Mouse (Mus musculus) intestine, postnatal 0 days (tissue): ENCODE measurements around the gene Abhd18. TPM values are rescaled to one million over a fixed set of nuclear protein-coding genes. Genes with fewer than 3 reads are reported as not detected.
A peak's percentile ranks its signal among the peaks of the same experiment; 100 is the strongest.
"Not testable (repeated sequence)": the region's sequence is repeated elsewhere in the genome, so short reads cannot be mapped to it uniquely, and the experiment has no call there.

Source experiments
- ATAC-seq: fragments of 200-750 bp; cut with Nextera tagmentation; 2 replicates; pipeline ENCODE4 v1.8.0; 2017; ENCODE audit warnings: mild to moderate bottlenecking, moderate TSS enrichment, moderate library complexity
- H3K27ac ChIP-seq: fragments of 300-500 bp; sonication (generic); 2 replicates; pipeline ENCODE4 v1.5.1; 2014; ENCODE audit warnings: mild to moderate bottlenecking, low read depth, low read length, moderate library complexity
- H3K27me3 ChIP-seq: fragments of 300-500 bp; sonication (generic); replicated peaks from 2 replicates; pipeline ENCODE4 v1.6.1; 2014; ENCODE audit warnings: low read length, mixed read lengths; ENCODE audit not compliant: control insufficient read depth, insufficient read depth
- H3K36me3 ChIP-seq: fragments of 300-500 bp; sonication (generic); 2 replicates; pipeline ENCODE4 v1.6.1; 2014; ENCODE audit warnings: mild to moderate bottlenecking, moderate library complexity; ENCODE audit not compliant: control insufficient read depth, insufficient read depth
- H3K4me1 ChIP-seq: fragments of 300-500 bp; sonication (generic); replicated peaks from 2 replicates; pipeline ENCODE4 v1.6.1; 2014; ENCODE audit warnings: antibody characterized with exemption, low read length, mixed read lengths; ENCODE audit not compliant: control insufficient read depth, insufficient read depth
- H3K4me2 ChIP-seq: fragments of 300-500 bp; sonication (generic); replicated peaks from 2 replicates; pipeline ENCODE4 v1.6.1; 2014; ENCODE audit warnings: low read depth, mild to moderate bottlenecking, moderate library complexity
- H3K4me3 ChIP-seq: fragments of 300-500 bp; sonication (generic); 2 replicates; pipeline ENCODE4 v1.5.1; 2014; ENCODE audit warnings: low read depth, low read length
- H3K9ac ChIP-seq: fragments of 300-500 bp; sonication (generic); 2 replicates; pipeline ENCODE4 v1.6.1; 2014; ENCODE audit warnings: mild to moderate bottlenecking, low read depth, low read length
- H3K9me3 ChIP-seq: fragments of 300-500 bp; sonication (generic); 2 replicates; pipeline ENCODE4 v1.6.1; 2016; ENCODE audit warnings: mixed run types; ENCODE audit not compliant: control insufficient read depth
- CTCF ChIP-seq: sonication (generic); IDR thresholded peaks from 2 replicates; pipeline ENCODE4 v1.5.1; 2016; ENCODE audit warnings: low read depth, mild to moderate bottlenecking, control low read depth, antibody characterized with exemption, moderate library complexity
- WGBS: fragments of 180-500 bp; shearing (Covaris S2); extraction: QIAGEN DNeasy Blood & Tissue Kit; methylation state at CpG from one replicate; pipeline ENCODE4 v1.1.7; 2014; 5-methylcytosine and 5-hydroxymethylcytosine counted together
- polyA plus RNA-seq: library from polyadenylated mRNA; unstranded; fragments of >200 nt; fragmentation: Nextera tagmentation; extraction: Ambion mirVana; gene quantifications from 2 replicates; pipeline ENCODE4 v1.2.1, GENCODE M21; 2015

Gene Abhd18
- 10.3 and 11.9 TPM in 2 replicates for polyA plus RNA-seq

DNA sequence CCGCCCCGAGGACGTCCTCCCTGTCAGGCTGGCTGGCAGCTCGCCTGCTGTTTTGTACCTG is at the start of gene Abhd18:
TSS of gene Abhd18 (plus strand) at position 14 of the 61 bp plus-strand sequence.
- Histone ChIP-seq H3K9ac (peak within 1 kb of the TSS; percentile 46; the same call in 1 of the 2 replicates), H3K27ac (peak within 1 kb of the TSS; percentile 78), H3K4me3 (peak within 1 kb of the TSS; percentile 56), H3K4me2 (peak within 1 kb of the TSS; percentile 78)
- no CpG with 5 or more reads among the region's 4 CpGs for WGBS
- H3K9me3 ChIP-seq, H3K27me3 ChIP-seq, H3K4me1 ChIP-seq, H3K36me3 ChIP-seq, ATAC-seq: not testable (repeated sequence)

GRCm38 (mm10) chr3:40798054-40798453 is 48.7 kb upstream of the Abhd18 start:
- Histone ChIP-seq H3K4me2 (no peak overlapping the region), H3K4me3 (no peak overlapping the region), H3K4me1 (no peaks in the 10 kb centered on the region), H3K36me3 (no peaks in the 10 kb centered on the region), H3K27me3 (no peaks in the 10 kb centered on the region), H3K27ac (no peak overlapping the region), H3K9ac (no peak overlapping the region), H3K9me3 (no peaks in the 10 kb centered on the region)
- WGBS, result 68% methylated on average over 1 of the region's 1 CpGs
- TF ChIP-seq CTCF, result no peak
- ATAC-seq, result no peak

DNA sequence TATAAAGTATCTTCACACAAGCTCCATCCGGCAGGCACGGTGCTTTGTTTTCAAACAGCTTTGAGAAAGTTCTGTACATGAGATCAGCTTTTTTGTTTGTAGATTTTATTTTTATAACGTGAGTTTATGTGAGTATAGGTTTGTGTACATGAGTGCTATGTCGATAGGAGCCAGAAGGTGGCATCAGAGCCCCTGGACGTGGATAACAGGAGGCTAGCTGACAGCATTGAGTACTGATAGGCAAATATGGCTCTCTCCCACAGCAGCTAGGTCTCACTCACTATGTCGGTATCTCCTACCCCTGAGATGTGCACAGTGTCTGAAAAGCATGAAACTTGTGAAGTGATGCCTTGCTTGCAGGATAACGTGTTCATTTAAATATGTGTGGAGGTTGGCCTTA is 48.3 kb upstream of the Abhd18 start:
- Histone ChIP-seq H3K4me1 (no peaks in the 10 kb centered on the region), H3K4me2 (peak overlapping the region; percentile 98; the same call in 1 of the 2 replicates), H3K36me3 (no peaks in the 10 kb centered on the region), H3K27ac (no peak overlapping the region), H3K9me3 (no peaks in the 10 kb centered on the region), H3K9ac (no peak overlapping the region), H3K27me3 (no peaks in the 10 kb centered on the region), H3K4me3 (no peak overlapping the region)
- WGBS, result 43% methylated on average over 7 of the region's 7 CpGs
- ATAC-seq, result no peak
- peak; percentile 81 for TF ChIP-seq CTCF

DNA sequence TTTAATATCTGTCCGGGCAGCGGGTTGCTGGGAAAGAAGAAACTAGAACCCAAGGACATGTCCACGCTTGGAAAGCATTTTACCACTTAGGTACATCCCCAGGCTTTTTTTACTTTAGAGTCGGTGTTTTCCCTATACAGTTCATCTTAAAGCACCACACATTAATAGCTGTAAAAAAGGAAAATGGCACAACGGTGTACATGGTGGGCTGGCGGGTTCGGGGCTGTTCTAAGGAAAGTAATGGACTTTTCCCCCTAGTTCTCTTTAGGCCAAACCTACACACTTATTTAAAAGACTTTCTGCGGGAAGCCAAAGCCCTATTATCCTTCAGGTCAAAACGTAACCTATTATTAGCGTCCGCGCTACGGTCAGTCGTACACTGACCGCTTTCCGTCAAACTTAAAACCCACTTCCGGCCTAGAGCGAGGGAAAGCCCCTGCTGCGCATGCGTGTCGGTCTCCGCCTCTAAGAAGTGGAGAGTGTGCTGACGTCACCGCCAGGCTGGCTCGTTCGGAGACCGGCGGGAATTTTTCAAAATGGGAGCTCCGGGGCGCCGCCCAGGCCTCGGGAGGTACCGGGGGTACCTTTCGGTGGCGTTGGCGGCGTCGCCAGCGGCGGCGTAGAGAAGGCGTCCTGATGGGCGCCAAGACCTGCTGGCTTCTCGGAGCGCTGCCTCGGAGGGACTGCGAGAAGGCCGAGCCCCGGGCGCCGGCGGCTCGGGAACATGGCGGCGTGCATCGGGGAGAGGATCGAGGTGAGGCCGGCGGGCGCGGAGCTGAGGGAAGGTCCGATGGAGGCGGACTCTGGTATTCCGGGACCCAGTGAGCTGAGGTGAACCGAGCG is 47.0 kb upstream of the Abhd18 start, which contains the start of gene Plk4:
TSS of gene Plk4 (plus strand) at position 490 of the 843 bp plus-strand sequence.
- H3K9me3 ChIP-seq, result no peaks in the 10 kb centered on the region
- 2% methylated on average over 66 of the region's 66 CpGs for WGBS
- peak; percentile 98 for ATAC-seq
- no peak for TF ChIP-seq CTCF
- H3K9ac ChIP-seq, result peak within 1 kb of the TSS; percentile 70
- H3K27me3 ChIP-seq, result no peaks in the 10 kb centered on the region
- H3K4me2 ChIP-seq, result peak within 1 kb of the TSS; percentile 98
- no peaks in the 10 kb centered on the region for H3K36me3 ChIP-seq
- H3K27ac ChIP-seq, result peak within 1 kb of the TSS; percentile 76
- no peaks in the 10 kb centered on the region for H3K4me1 ChIP-seq
- H3K4me3 ChIP-seq, result peak within 1 kb of the TSS; percentile 89

- H3K36me3 ChIP-seq, result peaks cover 5% of the 10 kb centered on the region; the same call in 1 of the 2 replicates
- peak overlapping the region; percentile 89 for H3K4me3 ChIP-seq
- TF ChIP-seq CTCF, result no peak
- H3K9me3 ChIP-seq, result no peaks in the 10 kb centered on the region
- ATAC-seq, result peak; percentile 67
- peak overlapping the region; percentile 76 for H3K27ac ChIP-seq
- H3K9ac ChIP-seq, result peak overlapping the region; percentile 70
- peak overlapping the region; percentile 98 for H3K4me2 ChIP-seq
- H3K4me1 ChIP-seq, result no peaks in the 10 kb centered on the region
- H3K27me3 ChIP-seq, result no peaks in the 10 kb centered on the region
- under 1% methylated on average over 31 of the region's 37 CpGs for WGBS
Observed at GRCm38 (mm10) chr3:40800373-40800823, 46.4 kb upstream of the Abhd18 start.

- Histone ChIP-seq H3K4me3 (no peak overlapping the region), H3K9ac (no peak overlapping the region), H3K4me1 (no peaks in the 10 kb centered on the region), H3K9me3 (no peaks in the 10 kb centered on the region), H3K4me2 (no peak overlapping the region), H3K36me3 (peaks cover 31% of the 10 kb centered on the region), H3K27ac (no peak overlapping the region), H3K27me3 (no peaks in the 10 kb centered on the region)
- no peak for ATAC-seq
- no peak for TF ChIP-seq CTCF
- WGBS, result 74% methylated on average over 2 of the region's 2 CpGs
Observed at GRCm38 (mm10) chr3:40806871-40807270, 39.9 kb upstream of the Abhd18 start.
